Mouse (Mus musculus) thymus, adult 2 months (tissue): ENCODE measurements at regions not wholly inside any gene's neighbourhood (a gene's known extent, or its start where the extent isn't known, plus 50 kb on each side); places are given as distances from the start of the nearest gene placed in this dataset.

Experiments used
- DNase-seq: peaks from one replicate; pipeline ENCODE4 v3.0.0; 2021
- H3K27ac ChIP-seq: fragments of 200-500 bp; 2 replicates; pipeline ENCODE4 v1.5.1; 2012; ENCODE audit warnings: low read length, control low read depth; ENCODE audit not compliant: control insufficient read depth, insufficient read depth
- H3K27me3 ChIP-seq: fragments of 200-500 bp; 2 replicates; pipeline ENCODE4 v1.6.1; 2012; ENCODE audit warnings: mild to moderate bottlenecking, low read length, moderate library complexity, mixed read lengths; ENCODE audit not compliant: control insufficient read depth, insufficient read depth
- H3K36me3 ChIP-seq: fragments of 200-500 bp; 2 replicates; pipeline ENCODE4 v1.6.1; 2012; ENCODE audit warnings: mild to moderate bottlenecking, low read length, moderate library complexity; ENCODE audit not compliant: control insufficient read depth, insufficient read depth
- H3K4me1 ChIP-seq: fragments of 200-500 bp; replicated peaks from 2 replicates; pipeline ENCODE4 v1.6.1; 2012; ENCODE audit warnings: low read length; ENCODE audit not compliant: control insufficient read depth, insufficient read depth
- H3K4me3 ChIP-seq: fragments of 200-500 bp; 2 replicates; pipeline ENCODE4 v1.5.1; 2012; ENCODE audit warnings: mild to moderate bottlenecking, low read length, control low read depth, moderate library complexity; ENCODE audit not compliant: control insufficient read depth, insufficient read depth
- CTCF ChIP-seq: fragments of 200-500 bp; IDR thresholded peaks from 2 replicates; pipeline ENCODE4 v1.5.1; 2012; ENCODE audit warnings: mild to moderate bottlenecking, control low read depth, low read length, moderate library complexity, borderline replicate concordance; ENCODE audit not compliant: control insufficient read depth, poor library complexity, insufficient read depth; ENCODE audit errors: extremely low read depth
- POLR2A ChIP-seq: fragments of 200-500 bp; IDR thresholded peaks from 2 replicates; pipeline ENCODE4 v1.6.1; 2012; ENCODE audit warnings: mild to moderate bottlenecking, low read length, control low read depth, moderate library complexity; ENCODE audit not compliant: control insufficient read depth, poor library complexity, insufficient read depth; ENCODE audit errors: extremely low read depth
- WGBS: fragments of 180-500 bp; shearing (Covaris S2); methylation state at CpG from one replicate; pipeline ENCODE4 v1.1.7; 2018; 5-methylcytosine and 5-hydroxymethylcytosine counted together

DNA sequence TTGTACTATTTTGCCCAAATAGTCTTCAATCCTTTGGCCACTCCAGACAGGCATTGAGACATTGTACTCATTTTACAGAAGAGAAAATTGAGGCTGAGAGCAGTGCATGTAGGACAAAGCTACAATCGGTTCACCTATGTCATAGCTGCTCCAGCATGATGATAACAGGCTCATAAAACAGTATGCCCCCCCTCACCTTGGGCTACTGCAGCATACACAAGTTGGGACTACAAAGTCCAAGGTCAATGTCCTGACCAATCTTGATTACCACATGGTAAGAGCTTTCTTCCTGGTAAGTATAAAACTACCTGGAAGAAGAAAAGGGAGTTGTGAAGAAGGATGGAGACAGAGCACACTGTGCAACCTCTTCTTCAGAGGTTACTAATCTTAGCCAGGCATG is 416.4 kb downstream of the Efnb2 start:
- no peaks in the 10 kb centered on the region for H3K4me1 ChIP-seq
- TF ChIP-seq POLR2A = no peak
- no peak for TF ChIP-seq CTCF
- no peak for DNase-seq
- no peaks in the 10 kb centered on the region for H3K27me3 ChIP-seq
- H3K27ac ChIP-seq = no peak overlapping the region
- H3K36me3 ChIP-seq = no peaks in the 10 kb centered on the region
- no peak overlapping the region for H3K4me3 ChIP-seq
- WGBS = 94% methylated on average over 1 of the region's 1 CpGs

DNA sequence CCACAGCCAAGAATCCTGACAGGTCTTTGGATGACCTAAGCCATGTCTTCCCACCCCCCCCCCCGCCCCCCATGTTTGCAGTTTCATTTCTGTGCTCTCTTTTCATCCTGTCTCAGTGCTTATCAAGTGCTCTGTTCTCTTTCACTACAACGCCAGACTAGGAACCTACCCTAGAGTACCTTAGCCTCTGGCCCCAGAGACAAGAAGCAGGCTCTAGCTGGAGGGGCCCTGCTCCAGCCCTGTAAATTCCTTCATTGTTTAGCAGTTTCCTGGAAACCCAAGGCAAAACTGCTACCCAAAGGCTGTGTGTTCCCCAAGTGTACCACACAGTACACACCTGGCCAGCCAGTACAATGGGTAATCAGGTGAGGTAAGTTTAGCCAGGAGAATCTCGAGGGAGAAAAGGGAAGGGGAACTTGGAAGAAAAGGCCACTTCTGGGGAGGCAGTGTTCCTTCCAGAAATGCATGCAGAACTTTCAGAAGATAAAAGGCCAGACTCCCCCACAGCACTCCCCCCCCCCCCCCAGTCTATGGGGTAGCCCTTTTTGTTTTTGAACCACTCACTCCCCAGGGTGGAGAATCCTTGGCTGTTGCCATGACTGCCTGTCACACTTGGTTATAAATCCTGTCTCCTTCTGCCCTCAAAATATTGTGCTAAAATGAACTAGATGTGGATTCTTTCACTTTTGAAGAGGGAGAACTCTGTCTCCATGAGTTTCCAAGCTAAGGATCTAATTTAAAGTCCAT is 419.1 kb downstream of the Efnb2 start:
- H3K36me3 ChIP-seq = no peaks in the 10 kb centered on the region
- no peak overlapping the region for H3K27ac ChIP-seq
- no peaks in the 10 kb centered on the region for H3K27me3 ChIP-seq
- 71% methylated on average over 3 of the region's 3 CpGs for WGBS
- H3K4me1 ChIP-seq = no peaks in the 10 kb centered on the region
- no peak overlapping the region for H3K4me3 ChIP-seq
- TF ChIP-seq POLR2A = no peak
- TF ChIP-seq CTCF = no peak
- DNase-seq = no peak

DNA sequence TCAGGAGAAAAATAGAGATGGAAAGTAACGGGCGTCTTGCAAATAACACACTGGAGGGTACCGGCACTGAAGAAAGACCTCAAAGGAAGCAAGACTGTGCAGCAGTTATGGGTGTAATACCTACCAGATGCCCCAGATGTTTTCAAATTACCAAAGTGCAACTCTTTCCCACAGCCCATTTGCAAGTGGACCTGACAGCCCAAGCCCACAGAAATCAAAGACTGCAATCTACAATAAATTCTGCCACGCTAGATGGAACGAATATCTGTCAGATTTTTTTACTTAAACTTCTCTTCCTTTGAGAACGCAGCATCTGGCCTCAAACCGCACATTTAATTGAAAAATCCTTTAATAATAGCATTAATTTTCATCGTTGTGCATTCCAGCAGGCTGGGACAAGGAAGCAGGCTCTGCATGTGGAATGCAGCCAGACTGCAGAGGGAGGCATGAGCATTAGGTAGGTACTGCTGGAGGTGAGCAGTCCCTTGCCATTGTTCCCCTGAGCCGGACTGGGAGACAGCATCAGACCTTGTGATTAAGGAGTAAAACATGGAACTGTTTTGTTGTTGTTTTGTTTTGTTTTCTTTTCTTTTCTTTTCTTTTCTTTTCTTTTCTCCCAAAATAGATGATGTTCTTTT is 419.9 kb downstream of the Efnb2 start:
- Histone ChIP-seq H3K36me3 (no peaks in the 10 kb centered on the region), H3K4me1 (no peaks in the 10 kb centered on the region), H3K27me3 (no peaks in the 10 kb centered on the region), H3K27ac (no peak overlapping the region), H3K4me3 (no peak overlapping the region)
- no peak for DNase-seq
- 91% methylated on average over 9 of the region's 9 CpGs for whole genome bisulfite sequencing
- TF ChIP-seq POLR2A (no peak), CTCF (no peak)

DNA sequence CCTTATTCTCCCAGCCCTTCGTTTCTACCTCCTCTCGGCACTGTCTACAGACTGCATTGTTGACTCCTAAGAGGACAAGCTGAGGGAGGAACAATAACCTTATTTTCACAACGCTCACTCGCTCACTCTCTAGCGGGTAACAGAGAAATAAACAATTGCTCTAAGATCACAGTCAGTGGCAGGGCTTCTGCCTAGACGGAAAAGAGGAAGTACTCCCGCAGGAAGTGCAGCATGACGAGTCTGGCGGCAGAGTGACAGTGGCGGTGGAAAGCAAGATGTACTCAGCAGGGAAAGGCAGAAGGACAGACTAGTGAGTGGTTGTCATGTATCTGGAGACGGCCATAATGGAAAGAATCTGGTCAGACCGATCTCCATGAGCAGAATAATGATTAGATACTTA is 421.6 kb downstream of the Efnb2 start:
- DNase-seq = no peak
- Histone ChIP-seq H3K36me3 (no peaks in the 10 kb centered on the region), H3K27me3 (no peaks in the 10 kb centered on the region), H3K27ac (no peak overlapping the region), H3K4me3 (no peak overlapping the region), H3K4me1 (no peaks in the 10 kb centered on the region)
- TF ChIP-seq CTCF (no peak), POLR2A (no peak)
- WGBS = 10% methylated on average over 12 of the region's 12 CpGs

DNA sequence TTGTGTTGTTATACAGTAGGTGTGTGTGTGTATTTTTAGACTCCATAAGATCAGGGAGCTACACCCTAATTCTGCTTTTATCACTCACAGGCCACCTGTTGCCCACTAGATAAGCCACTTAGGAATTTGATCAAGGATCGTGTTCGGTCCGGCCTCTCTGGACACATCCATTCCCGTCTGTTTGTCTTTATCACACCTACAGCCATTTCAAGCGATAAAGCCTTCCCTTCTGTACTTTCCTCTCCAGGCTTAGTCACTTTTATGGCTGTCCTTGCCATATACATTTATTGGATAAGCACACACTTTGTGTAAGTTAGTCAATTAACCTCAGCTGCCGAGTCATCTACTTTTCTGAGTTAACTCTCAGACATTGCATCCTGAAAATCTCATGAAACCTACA is 423.0 kb downstream of the Efnb2 start:
- DNase-seq = no peak
- no peaks in the 10 kb centered on the region for H3K36me3 ChIP-seq
- no peaks in the 10 kb centered on the region for H3K4me1 ChIP-seq
- no peak overlapping the region for H3K27ac ChIP-seq
- H3K4me3 ChIP-seq = no peak overlapping the region
- 93% methylated on average over 6 of the region's 6 CpGs for WGBS
- no peaks in the 10 kb centered on the region for H3K27me3 ChIP-seq
- TF ChIP-seq CTCF = no peak
- TF ChIP-seq POLR2A = no peak

DNA sequence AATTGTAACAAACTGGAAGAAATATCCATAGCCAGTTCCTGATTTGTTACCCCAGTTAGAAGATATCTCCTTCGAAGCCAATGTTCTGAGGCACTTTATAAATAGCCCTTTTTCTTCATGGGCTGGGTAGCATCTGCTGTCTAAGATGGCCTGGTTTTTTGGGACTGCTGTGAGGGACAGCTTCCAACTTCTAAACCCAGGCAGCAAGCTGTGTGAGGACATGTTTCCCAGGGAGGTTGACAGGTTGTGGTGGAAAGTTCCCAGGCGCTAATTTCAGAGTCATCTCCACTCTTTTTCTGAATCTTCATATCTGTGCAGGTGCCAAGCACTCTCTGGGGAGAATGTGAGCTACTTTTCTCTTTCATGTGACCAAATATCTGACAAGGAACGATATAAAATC is 427.4 kb downstream of the Efnb2 start:
- H3K4me1 ChIP-seq = no peaks in the 10 kb centered on the region
- no peak overlapping the region for H3K27ac ChIP-seq
- H3K36me3 ChIP-seq = no peaks in the 10 kb centered on the region
- H3K4me3 ChIP-seq = no peak overlapping the region
- TF ChIP-seq CTCF (no peak), POLR2A (no peak)
- DNase-seq = no peak
- WGBS = 94% methylated on average over 3 of the region's 3 CpGs
- H3K27me3 ChIP-seq = no peaks in the 10 kb centered on the region
